ENCODE assay signal across 8 mouse cellular contexts in genomic region chrX:48409611-48410387, GRCm38 (mm10). TPM values are rescaled to one million over a fixed set of nuclear protein-coding genes. Genes with fewer than 3 reads are reported as not detected.
DNase-seq lines count a peak whose midpoint lies in the region; ATAC-seq and TF ChIP-seq lines count a peak whose summit lies in the region.

No protein-coding gene starts in this region.

- peak overlapping the region; percentile 47 to 55 (median 49) for H3K4me3 ChIP-seq in CH12.LX (replicated peaks in 1 of 3; ENCODE audit: low read depth in 2 of 3, low read length in 2 of 3, poor library complexity in 1 of 3)
- peak overlapping the region; percentile 41 for H3K4me3 ChIP-seq in forebrain, embryonic 13.5 days
- peak overlapping the region; percentile 63 for H3K4me3 ChIP-seq in liver, embryonic 15.5 days (replicated peaks)
- H3K4me3 ChIP-seq in neural tube, embryonic 11.5 days (ENCODE audit: low read depth, low read length) = peak overlapping the region; percentile 34
- H3K4me3 ChIP-seq in stomach, embryonic 16.5 days (replicated peaks; ENCODE audit: low read length) = peak overlapping the region; percentile 47

- peak overlapping the region; percentile 57; the same call in 1 of the 2 replicates for H3K4me2 ChIP-seq in CH12.LX (ENCODE audit: insufficient read depth, low read depth, poor library complexity, severe bottlenecking)
- peak overlapping the region; percentile 58 for H3K4me2 ChIP-seq in forebrain, embryonic 13.5 days
- peak overlapping the region; percentile 75 for H3K4me2 ChIP-seq in liver, embryonic 15.5 days
- H3K4me2 ChIP-seq in neural tube, embryonic 11.5 days (ENCODE audit: low read depth) = peak overlapping the region; percentile 45
- H3K4me2 ChIP-seq in stomach, embryonic 16.5 days (ENCODE audit: low read depth, low read length) = peak overlapping the region; percentile 59

- H3K4me1 ChIP-seq in CH12.LX (ENCODE audit: control insufficient read depth in 1 of 2, insufficient read depth in 2 of 2) = peaks cover 7 to 25% of the 10 kb centered on the region in 2 experiments; a peak in 3 of 4 replicates
- no peaks in the 10 kb centered on the region for H3K4me1 ChIP-seq in forebrain, embryonic 13.5 days
- peaks cover 14% of the 10 kb centered on the region for H3K4me1 ChIP-seq in liver, embryonic 15.5 days (replicated peaks)
- no peaks in the 10 kb centered on the region for H3K4me1 ChIP-seq in neural tube, embryonic 11.5 days (ENCODE audit: control insufficient read depth, insufficient read depth, low read length)
- H3K4me1 ChIP-seq in stomach, embryonic 16.5 days (ENCODE audit: control insufficient read depth, insufficient read depth, low read length) = no peaks in the 10 kb centered on the region

- H3K9me3 ChIP-seq in CH12.LX (replicated peaks; ENCODE audit: low read length) = no peaks in the 10 kb centered on the region
- H3K9me3 ChIP-seq in forebrain, embryonic 13.5 days (replicated peaks) = no peaks in the 10 kb centered on the region
- no peaks in the 10 kb centered on the region for H3K9me3 ChIP-seq in liver, embryonic 15.5 days (replicated peaks)
- no peaks in the 10 kb centered on the region for H3K9me3 ChIP-seq in neural tube, embryonic 11.5 days (ENCODE audit: control insufficient read depth, low read length)
- no peaks in the 10 kb centered on the region for H3K9me3 ChIP-seq in stomach, embryonic 16.5 days (replicated peaks; ENCODE audit: control insufficient read depth, low read length)

- peak in 1 of 2 experiments; percentile 77; a peak in 2 of 4 replicates for TF ChIP-seq CTCF in CH12.LX (conservative IDR thresholded peaks at IDR 0.05 in 1 of 2, IDR thresholded peaks at IDR 0.05 in 1 of 2; ENCODE audit: low read depth in 2 of 2, low read length in 2 of 2)

- in situ Hi-C loops in CH12.LX (cut with MboI; ENCODE audit: low pct_ligation_motif_present, low pct_unique_long_range_greater_than_20kb, low sequenced_read_pairs) = loop anchor here (10.0 kb wide), 3 partner anchors 65 to 415 kb away; partner anchors contain the start of gene Bcorl1

- H3K79me2 ChIP-seq in CH12.LX (replicated peaks; ENCODE audit: control insufficient read depth, extremely low read depth, insufficient read depth, poor library complexity, severe bottlenecking) = no peaks in the 10 kb centered on the region

- DNase-seq in CH12.LX (ENCODE audit: extremely low read depth) = peak; percentile 64
- peak; percentile 76 for DNase-seq in c-Kit-positive CD71-positive TER-119-positive erythroid progenitor cells, embryonic 14.5 days (ENCODE audit: low spot score)
- DNase-seq in heart, postnatal 10 days = peak; percentile 91 to 92
- peak; percentile 94 for DNase-seq in kidney, postnatal 4 days
- peak; percentile 85 for DNase-seq in neural tube, embryonic 11.5 days (ENCODE audit: low spot score)

- peak; percentile 62 for TF ChIP-seq RAD21 in CH12.LX (IDR thresholded peaks at IDR 0.05; ENCODE audit: low read depth, low read length)

- 10% methylated on average over 32 of the region's 36 CpGs for whole genome bisulfite sequencing in forebrain, embryonic 13.5 days
- WGBS in liver, embryonic 15.5 days (ENCODE audit: insufficient replicate concordance) = 11% methylated on average over 36 of the region's 36 CpGs
- 18% methylated on average over 31 of the region's 36 CpGs for whole genome bisulfite sequencing in neural tube, embryonic 11.5 days
- WGBS in stomach, embryonic 16.5 days = 12% methylated on average over 36 of the region's 36 CpGs

- no peaks in the 10 kb centered on the region for H3K27me3 ChIP-seq in CH12.LX (replicated peaks)
- H3K27me3 ChIP-seq in forebrain, embryonic 13.5 days = no peaks in the 10 kb centered on the region
- H3K27me3 ChIP-seq in liver, embryonic 15.5 days = no peaks in the 10 kb centered on the region
- H3K27me3 ChIP-seq in neural tube, embryonic 11.5 days (ENCODE audit: control insufficient read depth, insufficient read depth, low read length) = no peaks in the 10 kb centered on the region
- no peaks in the 10 kb centered on the region for H3K27me3 ChIP-seq in stomach, embryonic 16.5 days (ENCODE audit: control insufficient read depth, insufficient read depth, low read length)

- TF ChIP-seq EP300 in CH12.LX (IDR thresholded peaks at IDR 0.05; ENCODE audit: low read length) = no peak

- peak; percentile 92 for ATAC-seq in forebrain, embryonic 13.5 days
- peak; percentile 87 for ATAC-seq in liver, embryonic 15.5 days (ENCODE audit: insufficient read depth)
- ATAC-seq in neural tube, embryonic 11.5 days (ENCODE audit: insufficient read depth, low FRiP score, low TSS enrichment) = peak; percentile 87
- peak; percentile 89 for ATAC-seq in stomach, embryonic 16.5 days (ENCODE audit: insufficient read depth, low FRiP score)

- H3K9ac ChIP-seq in CH12.LX (ENCODE audit: insufficient read depth, low read depth) = no peak overlapping the region
- no peak overlapping the region for H3K9ac ChIP-seq in forebrain, embryonic 13.5 days
- peak overlapping the region; percentile 25; the same call in 1 of the 2 replicates for H3K9ac ChIP-seq in liver, embryonic 15.5 days
- H3K9ac ChIP-seq in neural tube, embryonic 11.5 days (ENCODE audit: low read length) = no peak overlapping the region
- H3K9ac ChIP-seq in stomach, embryonic 16.5 days (ENCODE audit: low read length) = peak overlapping the region; percentile 55

- peaks cover 5 to 37% of the 10 kb centered on the region in 2 experiments for H3K36me3 ChIP-seq in CH12.LX (replicated peaks in 1 of 2; ENCODE audit: control insufficient read depth in 1 of 2, insufficient read depth in 1 of 2, low read length in 1 of 2)
- peaks cover 11% of the 10 kb centered on the region; the same call in 1 of the 2 replicates for H3K36me3 ChIP-seq in forebrain, embryonic 13.5 days (ENCODE audit: poor library complexity, severe bottlenecking)
- peaks cover 11% of the 10 kb centered on the region for H3K36me3 ChIP-seq in liver, embryonic 15.5 days (replicated peaks)
- no peaks in the 10 kb centered on the region for H3K36me3 ChIP-seq in neural tube, embryonic 11.5 days (ENCODE audit: control insufficient read depth, insufficient read depth, low read length)
- no peaks in the 10 kb centered on the region; the same call in 1 of the 2 replicates for H3K36me3 ChIP-seq in stomach, embryonic 16.5 days (ENCODE audit: control insufficient read depth, insufficient read depth, low read length)

- dilution Hi-C loops in CH12.LX (cut with MboI; ENCODE audit: extremely low pct_ligation_motif_present, extremely low pct_unique_long_range_greater_than_20kb, low sequenced_read_pairs) = no loop called here

- TF ChIP-seq POLR2A in CH12.LX (IDR thresholded peaks at IDR 0.05; ENCODE audit: low read depth, low read length) = no peak

- intact Hi-C loops in heart, postnatal 10 days (cut with DNase I) = loop anchor here (1.0 to 2.0 kb wide), 2 partner anchors 131 to 417 kb away; no protein-coding TSS in a partner anchor

- no peak overlapping the region for H3K27ac ChIP-seq in CH12.LX (ENCODE audit: insufficient read depth, low read depth)
- H3K27ac ChIP-seq in forebrain, embryonic 13.5 days = no peak overlapping the region
- H3K27ac ChIP-seq in liver, embryonic 15.5 days (replicated peaks) = peak overlapping the region; percentile 64; the same call in 1 of the 2 replicates
- no peak overlapping the region for H3K27ac ChIP-seq in neural tube, embryonic 11.5 days (ENCODE audit: low read depth, low read length)
- peak overlapping the region; percentile 42; the same call in 1 of the 2 replicates for H3K27ac ChIP-seq in stomach, embryonic 16.5 days (ENCODE audit: low read length)

TF ChIP-seq in CH12.LX, 34 proteins besides CTCF, POLR2A, EP300 and RAD21:
- TF ChIP-seq BHLHE40 (IDR thresholded peaks at IDR 0.05; ENCODE audit: low read depth, low read length) = no peak
- no peak for TF ChIP-seq JUND (conservative IDR thresholded peaks at IDR 0.05; ENCODE audit: low read depth, low read length)
- no peak for TF ChIP-seq IRF4 (IDR thresholded peaks at IDR 0.05; ENCODE audit: low read depth, low read length)
- 0 out of 2 replicates have a peak, but pooled peaks have one; percentile 23 for TF ChIP-seq NELFE (IDR thresholded peaks at IDR 0.05; ENCODE audit: low read depth, low read length)
- TF ChIP-seq ZKSCAN1 (IDR thresholded peaks at IDR 0.05; ENCODE audit: borderline replicate concordance, low read depth, low read length) = no peak
- TF ChIP-seq RCOR1 (conservative IDR thresholded peaks at IDR 0.05; ENCODE audit: low read depth, low read length) = no peak
- TF ChIP-seq ELF1 (IDR thresholded peaks at IDR 0.05; ENCODE audit: low read depth, low read length) = peak; percentile 35; the same call in 1 of the 2 replicates
- TF ChIP-seq ZC3H11A (IDR thresholded peaks at IDR 0.05; ENCODE audit: low read depth, low read length) = peak; percentile 25; the same call in 1 of the 2 replicates
- peak; percentile 71 for TF ChIP-seq SMC3 (IDR thresholded peaks at IDR 0.05; ENCODE audit: low read depth, low read length)
- no peak for TF ChIP-seq SIN3A (IDR thresholded peaks at IDR 0.05; ENCODE audit: low read length)
- TF ChIP-seq ETS1 (conservative IDR thresholded peaks at IDR 0.05; ENCODE audit: low read depth, low read length) = no peak
- TF ChIP-seq MAX (IDR thresholded peaks at IDR 0.05; ENCODE audit: low read length) = no peak
- TF ChIP-seq MAZ (IDR thresholded peaks at IDR 0.05; ENCODE audit: low read depth, low read length) = peak; percentile 85
- no peak for TF ChIP-seq TCF12 (IDR thresholded peaks at IDR 0.05; ENCODE audit: low read depth, low read length)
TF ChIP-seq in CH12.LX: peak in this region for 5.

RNA-seq across cellular contexts. Expression of gene Elf4, which starts 53.1 kb away (rescaled TPM):
- 4.8 and 5.3 TPM in 2 replicates for total RNA-seq in CH12.LX (2012; rRNA removed)
- total RNA-seq in CH12.LX (2014; rRNA removed) = 0.82 and 1.4 TPM in 2 replicates
- 10.1 and 12.4 TPM in 2 replicates for polyA plus RNA-seq in CH12.LX (2012; ENCODE audit: insufficient read length, low read depth)
- polyA plus RNA-seq in forebrain, embryonic 13.5 days (2015; fragmentation: Nextera tagmentation; extraction: Ambion mirVana) = 0.43 and 0.72 TPM in 2 replicates
- total RNA-seq in heart, postnatal 10 days (2021) = 10 to 100 TPM; 15.3 to 16.7 TPM
- 2.3 and 2.4 TPM in 2 replicates for polyA plus RNA-seq in liver, embryonic 15.5 days (2015; fragmentation: Nextera tagmentation; extraction: Ambion mirVana)
- polyA plus RNA-seq in neural tube, embryonic 11.5 days (2014; fragmentation: Nextera tagmentation; extraction: Ambion mirVana) = 1.9 and 2.3 TPM in 2 replicates
- 9.1 and 9.3 TPM in 2 replicates for polyA plus RNA-seq in stomach, embryonic 16.5 days (2015; fragmentation: Nextera tagmentation; extraction: Ambion mirVana)

Comparison
In these comparisons a context has a peak if more than half of its experiments do, and no peak if none do; other contexts are left out.
1. H3K27ac ChIP-seq: peak in liver, embryonic 15.5 days (single experiment) and stomach, embryonic 16.5 days (single experiment); none in CH12.LX (single experiment), forebrain, embryonic 13.5 days (single experiment) and neural tube, embryonic 11.5 days (single experiment).
2. H3K9ac ChIP-seq: peak in liver, embryonic 15.5 days (single experiment) and stomach, embryonic 16.5 days (single experiment); none in CH12.LX (single experiment), forebrain, embryonic 13.5 days (single experiment) and neural tube, embryonic 11.5 days (single experiment).
3. Peak in every context shown above with its lines, with median percentiles within 50 percentile points of each other: DNase-seq, H3K4me2 ChIP-seq, H3K4me3 ChIP-seq and ATAC-seq.